In the genomic region with DNA sequence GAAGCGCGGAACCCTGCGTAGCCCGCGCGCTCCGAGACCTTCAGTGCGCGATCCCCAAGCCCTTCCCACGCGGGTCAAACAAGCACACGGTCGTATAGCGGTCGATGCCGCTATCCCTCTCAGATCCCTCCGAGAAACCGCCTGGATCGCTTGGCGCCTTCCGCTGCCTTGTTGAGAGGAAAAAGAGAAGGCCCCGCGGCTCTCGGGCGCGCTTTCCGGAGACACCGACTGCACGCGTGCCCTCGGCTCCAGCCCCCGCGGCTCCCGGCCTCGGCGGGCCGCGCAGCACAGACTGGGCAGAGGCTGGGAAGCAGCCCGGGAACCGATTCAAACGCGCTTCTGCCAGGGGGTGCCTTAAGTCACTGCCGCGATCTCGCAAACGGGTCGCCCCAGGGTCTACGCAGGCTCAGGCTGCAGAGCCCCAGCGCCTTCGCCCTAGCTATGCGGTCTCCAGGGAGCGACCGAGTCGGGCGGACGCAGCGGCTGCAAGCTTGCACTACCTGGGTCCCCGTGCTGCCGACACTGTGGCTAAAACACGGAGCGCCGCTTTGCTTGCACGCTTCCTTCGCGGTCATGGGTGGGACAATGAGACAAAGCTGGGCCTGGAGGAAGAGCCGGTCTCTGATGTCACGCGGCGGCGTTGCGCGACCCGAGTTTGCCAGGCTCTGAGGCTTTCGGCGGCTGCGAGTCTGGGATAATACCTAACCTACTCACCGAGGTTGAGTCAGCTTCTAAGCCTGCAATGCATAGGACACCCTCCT, we compare ENCODE assay signal across 8 mouse cellular contexts.
DNase-seq lines count a peak whose midpoint lies in the region; ATAC-seq and TF ChIP-seq lines count a peak whose summit lies in the region.

No protein-coding gene starts in this region.

- ATAC-seq in lung, embryonic 14.5 days (ENCODE audit: insufficient read depth) = peak; percentile 76
- peak; percentile 81 for ATAC-seq in embryonic facial prominence, embryonic 11.5 days (replicated peaks; ENCODE audit: insufficient number of reproducible peaks, low FRiP score, low TSS enrichment, low read depth)
- peak; percentile 82 for ATAC-seq in hindbrain, postnatal 0 days
- ATAC-seq in liver, embryonic 13.5 days (ENCODE audit: low read depth) = no peak

- H3K4me1 ChIP-seq in lung, embryonic 14.5 days (ENCODE audit: insufficient read depth) = no peaks in the 10 kb centered on the region
- no peaks in the 10 kb centered on the region for H3K4me1 ChIP-seq in embryonic facial prominence, embryonic 11.5 days (ENCODE audit: control insufficient read depth, insufficient read depth, low read length)
- no peaks in the 10 kb centered on the region for H3K4me1 ChIP-seq in hindbrain, postnatal 0 days (ENCODE audit: insufficient read depth, low read length)
- H3K4me1 ChIP-seq in liver, embryonic 13.5 days (replicated peaks) = no peaks in the 10 kb centered on the region

- H3K27me3 ChIP-seq in lung, embryonic 14.5 days (ENCODE audit: insufficient read depth, low read length) = peaks cover 27% of the 10 kb centered on the region
- peaks cover 14% of the 10 kb centered on the region for H3K27me3 ChIP-seq in embryonic facial prominence, embryonic 11.5 days (ENCODE audit: control insufficient read depth, insufficient read depth, low read length)
- no peaks in the 10 kb centered on the region for H3K27me3 ChIP-seq in hindbrain, postnatal 0 days (ENCODE audit: insufficient read depth, low read length)
- H3K27me3 ChIP-seq in liver, embryonic 13.5 days = peaks cover 35% of the 10 kb centered on the region

- H3K4me3 ChIP-seq in lung, embryonic 14.5 days (ENCODE audit: low read depth, low read length) = peak overlapping the region; percentile 52
- H3K4me3 ChIP-seq in embryonic facial prominence, embryonic 11.5 days (ENCODE audit: low read depth, low read length) = peak overlapping the region; percentile 57
- H3K4me3 ChIP-seq in hindbrain, postnatal 0 days (ENCODE audit: low read length) = peak overlapping the region; percentile 62
- H3K4me3 ChIP-seq in liver, embryonic 13.5 days (replicated peaks) = peak overlapping the region; percentile 37

- H3K4me2 ChIP-seq in lung, embryonic 14.5 days = peak overlapping the region; percentile 94
- H3K4me2 ChIP-seq in embryonic facial prominence, embryonic 11.5 days (ENCODE audit: low read depth, low read length) = peak overlapping the region; percentile 96
- peak overlapping the region; percentile 85 for H3K4me2 ChIP-seq in hindbrain, postnatal 0 days (ENCODE audit: low read depth, low read length)
- H3K4me2 ChIP-seq in liver, embryonic 13.5 days = peak overlapping the region; percentile 53

- H3K27ac ChIP-seq in lung, embryonic 14.5 days (ENCODE audit: low read depth) = no peak overlapping the region
- no peak overlapping the region for H3K27ac ChIP-seq in embryonic facial prominence, embryonic 11.5 days (replicated peaks; ENCODE audit: low read depth, low read length)
- peak overlapping the region; percentile 68 for H3K27ac ChIP-seq in hindbrain, postnatal 0 days
- no peak overlapping the region for H3K27ac ChIP-seq in liver, embryonic 13.5 days

- WGBS in lung, embryonic 14.5 days = under 1% methylated on average over 77 of the region's 77 CpGs
- WGBS in embryonic facial prominence, embryonic 11.5 days = under 1% methylated on average over 77 of the region's 77 CpGs
- WGBS in hindbrain, postnatal 0 days = under 1% methylated on average over 77 of the region's 77 CpGs
- WGBS in liver, embryonic 13.5 days (ENCODE audit: insufficient replicate concordance) = 2% methylated on average over 74 of the region's 77 CpGs

- DNase-seq in lung, embryonic 14.5 days = peak; percentile 54
- DNase-seq in lung, adult 18-20 months = no peak
- DNase-seq in embryonic facial prominence, embryonic 11.5 days (ENCODE audit: low spot score) = peak; percentile 61
- DNase-seq in hindbrain, postnatal 0 days (ENCODE audit: low spot score) = peak; percentile 67
- no peak for DNase-seq in liver, embryonic 13.5 days
- peak; percentile 49 for DNase-seq in right cerebral cortex, postnatal 4 days
- no peak for DNase-seq in spleen, postnatal 36 days (ENCODE audit: low spot score in 2 of 2)
- no peak for DNase-seq in spleen, adult 12 weeks (ENCODE audit: low spot score)

- H3K36me3 ChIP-seq in lung, embryonic 14.5 days (ENCODE audit: insufficient read depth) = no peaks in the 10 kb centered on the region
- H3K36me3 ChIP-seq in embryonic facial prominence, embryonic 11.5 days (replicated peaks; ENCODE audit: control insufficient read depth, insufficient read depth, low read depth, low read length) = no peaks in the 10 kb centered on the region
- H3K36me3 ChIP-seq in hindbrain, postnatal 0 days (ENCODE audit: insufficient read depth, low read length) = no peaks in the 10 kb centered on the region
- H3K36me3 ChIP-seq in liver, embryonic 13.5 days = no peaks in the 10 kb centered on the region

- H3K9ac ChIP-seq in lung, embryonic 14.5 days = peak overlapping the region; percentile 39; the same call in 1 of the 2 replicates
- peak overlapping the region; percentile 69 for H3K9ac ChIP-seq in embryonic facial prominence, embryonic 11.5 days (replicated peaks; ENCODE audit: low read length)
- peak overlapping the region; percentile 74 for H3K9ac ChIP-seq in hindbrain, postnatal 0 days (replicated peaks; ENCODE audit: low read length)
- H3K9ac ChIP-seq in liver, embryonic 13.5 days = no peak overlapping the region

- TF ChIP-seq CTCF in lung, embryonic 14.5 days (IDR thresholded peaks at IDR 0.05; ENCODE audit: low read depth) = no peak
- TF ChIP-seq CTCF in hindbrain, postnatal 0 days (IDR thresholded peaks at IDR 0.05; ENCODE audit: low read depth) = no peak

- H3K9me3 ChIP-seq in lung, embryonic 14.5 days (ENCODE audit: low read depth, low read length) = no peaks in the 10 kb centered on the region
- H3K9me3 ChIP-seq in embryonic facial prominence, embryonic 11.5 days (replicated peaks; ENCODE audit: control insufficient read depth, low read length) = no peaks in the 10 kb centered on the region
- no peaks in the 10 kb centered on the region for H3K9me3 ChIP-seq in hindbrain, postnatal 0 days (ENCODE audit: low read length)
- H3K9me3 ChIP-seq in liver, embryonic 13.5 days (replicated peaks) = no peaks in the 10 kb centered on the region

Comparison
In these comparisons a context has a peak if more than half of its experiments do, and no peak if none do; other contexts are left out.
1. DNase-seq: peak in lung, embryonic 14.5 days (single experiment), embryonic facial prominence, embryonic 11.5 days (single experiment), hindbrain, postnatal 0 days (single experiment) and right cerebral cortex, postnatal 4 days (single experiment); none in lung, adult 18-20 months (0 of 2), liver, embryonic 13.5 days (single experiment), spleen, postnatal 36 days (0 of 2) and spleen, adult 12 weeks (single experiment).
2. Peak in every context shown above with its lines, with median percentiles within 50 percentile points of each other: H3K4me2 ChIP-seq and H3K4me3 ChIP-seq.